Mouse (Mus musculus): Measurements from ENCODE around the gene Nudt16l1.

DNA sequence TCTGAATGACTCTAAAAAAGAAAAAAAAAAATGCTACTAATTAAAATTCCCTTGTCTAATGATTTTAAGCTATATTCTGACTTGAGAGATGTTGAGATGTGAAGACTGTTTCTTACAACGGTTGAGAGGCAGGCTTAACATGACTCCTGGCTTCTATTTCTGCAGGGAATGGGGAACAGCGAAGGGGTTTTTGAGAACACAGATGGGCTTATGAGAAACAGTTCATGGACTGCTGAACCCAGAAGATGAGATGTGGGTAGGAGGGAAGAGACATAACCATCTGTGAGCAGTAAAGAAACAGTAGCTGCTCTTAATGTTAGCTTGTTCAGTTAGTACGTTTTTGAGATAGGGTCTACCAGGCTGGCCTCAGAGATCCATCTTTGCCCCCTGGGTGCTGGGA, 18.0 kb downstream of the Nudt16l1 start:
- TF ChIP-seq POLR2A (IDR thresholded peaks at IDR 0.05; ENCODE audit: insufficient read length, low read depth) (no peak), TCF12 (IDR thresholded peaks at IDR 0.05; ENCODE audit: insufficient read depth, poor library complexity, severe bottlenecking) (no peak), MYOG (IDR thresholded peaks at IDR 0.05; ENCODE audit: control insufficient read depth in 1 of 3, insufficient read depth in 1 of 3, insufficient read length in 2 of 3, low read depth in 2 of 3) (no peak), USF1 (IDR thresholded peaks at IDR 0.05; ENCODE audit: low read depth) (no peak), E2F4 (IDR thresholded peaks at IDR 0.05; ENCODE audit: insufficient read depth) (no peak), CEBPB (IDR thresholded peaks at IDR 0.05; ENCODE audit: insufficient read depth, poor library complexity, severe bottlenecking) (no peak), MYOD1 (IDR thresholded peaks at IDR 0.05; ENCODE audit: control insufficient read depth in 1 of 3, insufficient read length in 2 of 3, low read depth in 2 of 3) (no peak), TCF3 (IDR thresholded peaks at IDR 0.05; ENCODE audit: insufficient read length, low read depth) (no peak), REST (IDR thresholded peaks at IDR 0.05; ENCODE audit: insufficient read depth, insufficient read length) (no peak), MAX (IDR thresholded peaks at IDR 0.05; ENCODE audit: low read depth) (no peak), POLR2AphosphoS2 (IDR thresholded peaks at IDR 0.05; ENCODE audit: insufficient read length, low read depth) (no peak)

All from myocyte (in vitro differentiated cells).